Mouse (Mus musculus) frontal cortex, postnatal 36 days (tissue): Measurements from ENCODE around the gene Bod1l.

Experiments
- DNase-seq, 2 experiments: peaks; one replicate each; pipeline ENCODE4 v3.0.0; 2022; ENCODE audit warnings: low spot score in 2 of 2

Bod1l gene

DNA sequence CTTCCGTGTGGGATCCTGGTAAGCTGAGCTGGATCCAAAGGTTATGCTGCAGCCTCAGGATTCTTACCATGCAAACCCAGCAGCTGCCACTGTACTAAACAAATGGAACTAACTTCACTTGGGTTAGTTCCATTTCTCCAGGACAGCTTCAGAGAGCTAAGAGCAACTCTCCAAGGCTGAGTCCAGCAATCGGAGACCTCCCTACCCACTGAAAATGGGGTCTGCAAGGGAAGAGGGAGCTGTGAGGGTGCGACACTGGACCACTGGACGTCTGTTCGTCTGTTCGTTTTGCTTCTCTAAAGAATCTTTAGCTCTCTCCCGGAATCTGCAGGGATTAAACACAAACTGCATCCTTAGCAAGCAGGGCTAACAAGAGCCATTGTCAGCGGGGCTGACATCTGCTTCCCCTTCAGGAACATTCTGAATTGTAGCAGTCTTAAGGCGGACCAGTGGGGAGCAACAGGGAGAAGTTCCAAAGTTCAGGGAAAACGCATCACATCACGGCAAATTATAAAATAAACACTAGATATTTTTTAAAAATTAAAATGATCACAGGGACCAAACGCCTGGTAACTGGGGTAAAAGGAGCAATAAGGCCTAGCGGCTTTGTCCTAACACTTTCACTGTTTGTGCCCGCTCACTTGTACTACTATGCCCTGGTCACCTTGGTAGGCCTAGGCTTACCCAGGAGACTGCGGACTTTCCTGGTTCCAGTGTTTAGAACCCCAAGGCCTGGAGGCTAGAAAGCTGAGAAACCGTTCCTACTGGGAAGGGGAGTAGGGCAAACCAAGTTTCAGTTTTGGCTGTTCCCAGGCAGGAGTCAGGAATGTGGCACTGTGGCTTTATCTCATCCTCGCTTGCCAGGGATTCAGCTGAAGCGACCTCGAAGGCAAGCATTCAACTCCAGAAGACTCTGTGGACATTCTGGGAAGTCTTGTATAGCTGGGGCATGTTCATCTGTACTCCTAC, 85.2 kb downstream of the Bod1l start:
- DNase-seq: no peak

GRCm38 (mm10) chr5:41757338-41757737, 86.8 kb downstream of the Bod1l start:
- no peak for DNase-seq

DNA sequence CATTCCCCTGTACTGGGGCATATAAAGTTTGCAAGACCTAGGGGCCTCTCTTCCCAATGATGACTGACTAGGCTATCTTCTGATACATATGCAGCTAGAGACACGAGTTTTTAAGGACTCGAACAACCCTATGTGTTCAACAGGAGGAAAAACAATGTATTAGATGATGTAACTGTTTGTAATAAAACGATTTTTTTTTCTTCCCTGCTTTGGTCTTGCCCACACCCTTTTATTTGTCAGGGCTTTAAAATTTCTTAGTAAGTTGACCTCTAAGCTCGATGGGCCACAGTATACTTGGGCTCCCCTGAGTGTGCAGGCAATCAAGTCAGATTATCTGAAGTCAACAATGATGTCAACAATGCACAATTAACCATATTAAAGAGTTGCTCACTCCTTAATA, 87.7 kb downstream of the Bod1l start:
- DNase-seq: no peak

GRCm38 (mm10) chr5:41755373-41755960, 88.6 kb downstream of the Bod1l start:
- DNase-seq: no peak

- no peak for DNase-seq
Measured at GRCm38 (mm10) chr5:41754836-41755235, 89.3 kb downstream of the Bod1l start.

- DNase-seq: no peak
Measured at GRCm38 (mm10) chr5:41754226-41754775, 89.8 kb downstream of the Bod1l start.

DNA sequence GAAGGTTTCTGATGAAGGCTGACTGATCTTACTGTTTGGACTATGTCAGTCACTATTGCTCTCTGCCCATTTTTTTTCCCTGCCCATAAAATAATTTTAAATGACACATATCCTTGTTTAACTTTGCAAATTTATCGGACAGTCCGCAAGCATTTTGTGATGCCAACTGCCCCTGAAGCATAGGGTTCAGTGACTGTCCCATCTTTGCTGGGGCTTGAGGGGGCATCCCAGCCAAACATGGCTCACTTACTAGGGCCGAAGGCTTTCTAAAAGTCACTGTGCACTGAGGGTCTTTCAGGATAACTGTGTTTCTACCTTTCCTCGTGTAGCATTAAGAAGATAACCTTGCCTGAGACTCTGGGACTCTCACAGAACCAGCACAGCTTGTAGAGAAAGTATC, 91.4 kb downstream of the Bod1l start:
- DNase-seq: no peak

GRCm38 (mm10) chr5:41744898-41745780, 99.0 kb downstream of the Bod1l start:
- DNase-seq: no peak

DNA sequence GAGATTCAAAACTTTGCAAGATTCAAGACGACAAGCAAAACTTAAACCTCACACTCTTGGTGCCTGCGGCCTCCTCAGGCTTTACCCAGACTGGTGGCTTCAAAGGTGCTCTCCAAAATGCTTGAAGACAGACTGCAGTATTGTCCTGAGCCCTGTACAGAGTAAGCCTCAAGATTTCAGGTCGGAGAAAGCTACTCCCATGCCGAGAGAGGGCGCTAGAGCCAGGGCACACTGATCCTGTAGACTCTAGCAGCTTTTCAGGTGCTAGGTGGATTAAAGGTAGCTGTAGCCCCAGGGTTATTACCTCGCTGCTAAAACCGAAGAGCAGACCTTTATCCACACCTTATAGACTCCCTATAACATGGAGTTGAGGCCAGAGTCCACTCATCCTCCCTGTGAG, 99.9 kb downstream of the Bod1l start:
- DNase-seq: no peak

DNA sequence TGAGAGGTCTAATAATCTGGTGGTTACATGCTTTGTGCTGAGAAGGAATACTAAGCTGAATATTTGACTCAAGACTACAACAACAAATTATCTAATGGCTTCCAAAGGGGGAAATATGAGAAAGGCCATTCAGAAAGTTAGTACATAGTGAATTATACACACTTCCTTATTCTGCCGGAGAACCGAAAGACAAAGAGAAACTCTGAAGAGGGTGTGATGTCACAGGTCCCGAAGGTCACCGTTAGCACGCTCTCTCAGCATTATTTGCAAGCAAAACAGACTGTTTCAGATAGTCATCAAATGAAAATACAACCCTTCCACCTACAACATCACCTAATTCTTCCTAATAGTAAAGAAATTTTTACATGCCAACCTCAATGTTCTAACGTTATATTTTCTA, 105.3 kb downstream of the Bod1l start:
- no peak for DNase-seq
